Mouse (Mus musculus) forebrain, embryonic 15.5 days (tissue): ENCODE data around the gene Iyd. TPM values are rescaled to one million over a fixed set of nuclear protein-coding genes. Genes with fewer than 3 reads are reported as not detected.

Source experiments
- ATAC-seq: fragments of 200-750 bp; cut with Nextera tagmentation; replicated peaks from 2 replicates; pipeline ENCODE4 v1.8.0; 2017; ENCODE audit warnings: mild to moderate bottlenecking, moderate TSS enrichment, moderate library complexity
- H3K27ac ChIP-seq: fragments of 300-500 bp; sonication (generic); replicated peaks from 2 replicates; pipeline ENCODE4 v1.5.1; 2015; ENCODE audit warnings: mild to moderate bottlenecking, inconsistent platforms
- H3K27me3 ChIP-seq: fragments of 300-500 bp; sonication (generic); 2 replicates; pipeline ENCODE4 v1.6.1; 2015; ENCODE audit warnings: inconsistent platforms
- H3K36me3 ChIP-seq: fragments of 300-500 bp; sonication (generic); 2 replicates; pipeline ENCODE4 v1.6.1; 2015; ENCODE audit warnings: mild to moderate bottlenecking, inconsistent platforms
- H3K4me1 ChIP-seq: fragments of 300-500 bp; sonication (generic); 2 replicates; pipeline ENCODE4 v1.6.1; 2015; ENCODE audit warnings: inconsistent platforms
- H3K4me2 ChIP-seq: fragments of 300-500 bp; sonication (generic); replicated peaks from 2 replicates; pipeline ENCODE4 v1.6.1; 2015; ENCODE audit warnings: mild to moderate bottlenecking, inconsistent platforms
- H3K4me3 ChIP-seq: fragments of 300-500 bp; sonication (generic); 2 replicates; pipeline ENCODE4 v1.5.1; 2015; ENCODE audit warnings: mild to moderate bottlenecking, inconsistent platforms
- H3K9ac ChIP-seq: fragments of 300-500 bp; sonication (generic); replicated peaks from 2 replicates; pipeline ENCODE4 v1.6.1; 2015; ENCODE audit warnings: mild to moderate bottlenecking, inconsistent platforms
- H3K9me3 ChIP-seq: fragments of 300-500 bp; sonication (generic); 2 replicates; pipeline ENCODE4 v1.6.1; 2016; ENCODE audit warnings: inconsistent platforms
- WGBS: fragments of 180-500 bp; shearing (Covaris S2); methylation state at CpG from one replicate; pipeline ENCODE4 v1.1.7; 2015; ENCODE audit warnings: mixed read lengths; 5-methylcytosine and 5-hydroxymethylcytosine counted together
- polyA plus RNA-seq: library from polyadenylated mRNA; unstranded; fragments of >200 nt; fragmentation: Nextera tagmentation; extraction: Ambion mirVana; gene quantifications from 2 replicates; pipeline ENCODE4 v1.2.1, GENCODE M21; 2015

Iyd gene
- polyA plus RNA-seq, 1 experiment from 2014 or later, result 0.46 TPM

DNA sequence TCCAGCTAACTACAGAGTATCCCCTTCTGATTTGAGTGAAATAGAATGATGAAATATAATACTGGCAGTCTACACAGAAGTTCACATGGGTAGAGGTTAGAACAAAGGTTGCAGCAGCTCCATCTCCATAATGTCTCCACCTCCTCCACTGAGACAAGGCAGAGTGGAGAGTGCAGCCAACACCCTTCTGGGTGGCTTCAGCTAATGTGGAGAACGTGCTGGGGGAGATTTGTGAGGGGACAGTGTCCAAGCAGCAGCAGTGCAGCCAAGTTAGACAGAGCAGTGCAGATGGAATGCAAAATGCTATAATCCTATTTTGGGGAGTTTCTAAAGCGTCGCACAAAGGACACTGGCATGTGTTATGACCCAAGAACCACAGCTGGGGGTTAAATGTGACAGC, 16.5 kb downstream of the Iyd start:
- no peak for ATAC-seq
- no peaks in the 10 kb centered on the region for H3K27me3 ChIP-seq
- H3K4me2 ChIP-seq, result no peak overlapping the region
- H3K36me3 ChIP-seq, result no peaks in the 10 kb centered on the region
- no peaks in the 10 kb centered on the region for H3K4me1 ChIP-seq
- H3K4me3 ChIP-seq, result no peak overlapping the region
- no peak overlapping the region for H3K9ac ChIP-seq
- WGBS, result 73% methylated on average over 3 of the region's 3 CpGs
- no peak overlapping the region for H3K27ac ChIP-seq
- no peaks in the 10 kb centered on the region for H3K9me3 ChIP-seq

DNA sequence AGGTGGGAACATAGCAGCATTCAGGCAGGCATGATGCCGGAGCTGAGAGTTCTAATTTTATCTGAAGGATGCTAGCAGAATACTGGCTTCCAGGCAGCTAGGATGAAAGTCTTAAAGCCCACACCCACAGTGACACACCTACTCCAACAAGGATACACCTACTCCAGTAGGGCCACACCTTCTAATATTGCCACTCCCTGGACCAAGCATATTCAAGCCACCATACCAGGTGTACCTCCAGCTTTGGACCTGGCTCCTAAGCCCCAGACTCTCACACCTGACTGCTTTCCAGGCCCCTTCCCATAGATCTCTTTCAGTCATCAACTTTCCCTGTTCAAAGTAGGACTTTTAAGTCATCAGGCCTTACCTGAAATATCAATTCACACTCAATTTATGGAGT, 19.1 kb downstream of the Iyd start:
- no peaks in the 10 kb centered on the region for H3K27me3 ChIP-seq
- no peaks in the 10 kb centered on the region for H3K36me3 ChIP-seq
- no peak overlapping the region for H3K9ac ChIP-seq
- no peak overlapping the region for H3K4me2 ChIP-seq
- 100% methylated on average over 1 of the region's 1 CpGs for WGBS
- H3K27ac ChIP-seq, result no peak overlapping the region
- H3K9me3 ChIP-seq, result no peaks in the 10 kb centered on the region
- H3K4me3 ChIP-seq, result no peak overlapping the region
- ATAC-seq, result no peak
- no peaks in the 10 kb centered on the region for H3K4me1 ChIP-seq

DNA sequence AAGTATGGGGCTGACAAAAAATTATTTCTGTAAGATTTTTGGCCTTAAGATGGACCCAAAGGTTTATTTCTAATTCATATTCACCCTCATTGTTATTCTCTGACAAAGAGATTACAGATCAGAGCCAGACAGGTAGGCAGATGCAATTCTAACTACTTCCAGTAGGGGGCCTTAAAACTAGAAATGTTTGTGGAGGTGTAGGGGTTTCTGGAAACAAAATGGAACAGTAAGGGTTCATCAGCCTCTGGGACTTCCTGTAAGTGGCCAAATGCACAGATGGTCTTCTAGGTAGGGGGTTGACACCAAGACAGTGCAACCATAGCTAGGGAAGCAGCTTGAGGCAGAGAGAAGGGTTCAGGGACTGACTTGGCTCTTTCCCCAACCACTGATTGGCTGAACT, 22.1 kb downstream of the Iyd start:
- H3K36me3 ChIP-seq, result no peaks in the 10 kb centered on the region
- H3K27ac ChIP-seq, result no peak overlapping the region
- ATAC-seq, result no peak
- no peaks in the 10 kb centered on the region for H3K9me3 ChIP-seq
- no peak overlapping the region for H3K4me2 ChIP-seq
- H3K4me3 ChIP-seq, result no peak overlapping the region
- H3K4me1 ChIP-seq, result no peaks in the 10 kb centered on the region
- H3K9ac ChIP-seq, result no peak overlapping the region
- no peaks in the 10 kb centered on the region for H3K27me3 ChIP-seq

DNA sequence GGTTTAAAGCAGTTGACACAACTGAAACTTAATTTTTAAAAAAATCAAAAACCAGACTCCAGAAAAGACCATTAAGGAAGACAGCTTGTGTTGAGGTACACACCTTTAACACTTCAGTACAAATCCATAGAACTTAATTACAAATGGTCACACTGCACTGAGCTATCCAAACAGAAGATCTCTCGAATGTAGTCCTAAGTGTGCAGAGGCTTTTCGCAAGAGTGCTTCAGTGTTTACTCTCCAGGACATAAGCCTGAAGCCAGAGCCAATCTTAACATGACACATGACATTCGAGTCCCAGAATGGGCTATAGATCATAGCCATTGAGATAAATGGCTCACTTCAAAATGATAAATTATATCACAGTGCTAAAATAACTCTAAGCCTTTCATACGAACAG, 25.1 kb downstream of the Iyd start:
- 79% methylated on average over 4 of the region's 4 CpGs for WGBS
- no peak overlapping the region for H3K4me3 ChIP-seq

DNA sequence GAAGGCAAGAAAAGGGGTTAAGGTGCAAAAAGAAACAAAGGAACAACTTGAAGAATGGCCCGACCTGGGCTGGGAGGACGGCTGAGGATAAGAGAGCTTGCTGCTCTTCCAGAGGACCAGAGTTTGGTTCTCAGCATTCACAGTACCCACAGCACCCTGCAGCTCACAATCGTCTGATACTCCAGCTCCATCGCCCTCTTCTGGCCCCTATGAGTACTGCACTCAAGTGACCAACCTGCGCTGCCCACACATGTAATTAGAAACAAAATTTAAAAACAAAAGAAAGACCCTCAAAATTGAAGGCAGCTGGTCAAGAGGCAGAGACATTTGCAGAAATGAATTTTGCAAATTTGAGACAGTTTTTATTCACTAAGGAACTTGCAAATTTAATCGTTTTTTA, 27.8 kb downstream of the Iyd start:
- Histone ChIP-seq H3K27ac (no peak overlapping the region), H3K27me3 (no peaks in the 10 kb centered on the region), H3K4me2 (no peak overlapping the region), H3K9ac (no peak overlapping the region), H3K36me3 (no peaks in the 10 kb centered on the region), H3K9me3 (no peaks in the 10 kb centered on the region), H3K4me3 (no peak overlapping the region), H3K4me1 (no peaks in the 10 kb centered on the region)
- ATAC-seq, result no peak
- WGBS, result 72% methylated on average over 6 of the region's 6 CpGs

More for the DNA sequence above, 25.1 kb downstream of the Iyd start:
- no peak for ATAC-seq
- H3K9ac ChIP-seq, result no peak overlapping the region
- H3K4me1 ChIP-seq, result no peaks in the 10 kb centered on the region
- no peaks in the 10 kb centered on the region for H3K27me3 ChIP-seq
- H3K4me2 ChIP-seq, result no peak overlapping the region
- no peak overlapping the region for H3K27ac ChIP-seq
- H3K36me3 ChIP-seq, result no peaks in the 10 kb centered on the region
- no peaks in the 10 kb centered on the region for H3K9me3 ChIP-seq

DNA sequence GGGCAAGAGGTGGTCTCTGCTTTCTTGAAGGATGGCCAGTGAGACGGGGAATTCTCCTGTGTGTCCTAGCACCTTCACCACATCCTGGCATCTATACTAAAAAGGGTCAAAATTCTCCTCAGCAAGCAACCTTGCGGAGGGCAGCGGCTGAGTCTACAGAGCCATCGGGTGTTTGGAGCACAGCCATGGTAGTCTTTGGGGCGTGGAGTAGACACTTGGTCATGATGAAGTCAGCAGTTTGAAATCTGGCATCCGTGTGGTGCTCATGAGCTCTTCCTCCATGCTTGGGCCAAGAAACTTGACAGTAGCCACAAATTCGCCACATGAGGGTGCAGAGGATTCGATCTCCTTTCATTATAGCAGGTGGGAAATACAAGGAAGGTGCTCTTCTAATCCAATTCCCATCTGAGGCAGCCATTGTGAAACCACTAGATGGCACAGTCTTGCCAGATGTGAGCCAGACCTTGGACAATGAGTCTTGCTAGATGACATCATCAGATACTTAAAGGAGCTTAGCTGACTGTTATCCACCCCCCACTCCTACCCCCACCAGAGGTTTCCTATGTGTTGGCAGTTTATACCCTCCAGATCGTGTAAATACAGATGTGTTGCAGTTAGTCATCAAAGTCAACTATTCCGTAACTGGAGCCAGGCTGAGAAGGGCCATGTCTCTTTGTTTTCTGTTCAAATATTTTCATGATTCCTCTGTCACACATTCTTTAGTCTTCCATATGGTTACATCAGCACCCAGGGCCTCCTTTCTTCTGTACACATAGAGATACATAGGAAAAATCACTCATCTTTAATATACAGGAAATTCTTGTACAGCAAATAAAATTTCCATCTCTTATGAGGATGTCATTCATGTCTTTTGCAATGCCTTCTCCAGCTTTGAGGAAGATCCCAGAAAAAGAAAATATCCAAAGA, 32.9 kb downstream of the Iyd start:
- Histone ChIP-seq H3K27me3 (no peaks in the 10 kb centered on the region), H3K4me3 (no peak overlapping the region), H3K27ac (no peak overlapping the region), H3K9me3 (no peaks in the 10 kb centered on the region), H3K36me3 (no peaks in the 10 kb centered on the region), H3K9ac (no peak overlapping the region), H3K4me1 (no peaks in the 10 kb centered on the region), H3K4me2 (no peak overlapping the region)
- 69% methylated on average over 10 of the region's 10 CpGs for WGBS
- ATAC-seq, result no peak

DNA sequence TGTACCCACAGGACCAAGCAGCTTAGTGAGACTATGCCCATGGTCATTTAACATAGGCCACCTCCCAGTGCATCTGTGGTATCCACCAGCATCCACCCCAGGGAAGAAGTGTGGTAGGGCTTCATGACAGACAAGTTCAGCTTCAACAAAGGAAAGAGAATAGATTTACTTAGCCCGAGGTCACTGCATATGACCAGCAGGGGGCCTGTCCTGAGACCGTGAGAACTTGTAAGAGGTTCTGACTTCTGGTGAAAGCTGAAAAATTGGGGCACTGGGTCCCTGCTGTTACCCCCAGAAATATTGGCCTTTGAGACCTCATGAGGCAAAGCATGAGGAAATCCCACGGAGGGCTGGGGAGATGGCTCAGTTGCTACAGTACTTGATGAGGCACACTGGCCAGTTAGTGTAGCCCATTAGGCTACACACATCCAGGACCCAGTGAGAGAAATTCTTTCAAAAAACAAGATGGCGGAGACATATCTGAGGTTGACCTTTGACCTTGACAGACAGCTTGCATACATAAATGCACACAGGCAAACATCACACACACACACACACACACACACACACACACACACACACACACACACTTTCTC, 34.0 kb downstream of the Iyd start:
- no peaks in the 10 kb centered on the region for H3K27me3 ChIP-seq
- H3K27ac ChIP-seq, result no peak overlapping the region
- H3K36me3 ChIP-seq, result no peaks in the 10 kb centered on the region
- no peak overlapping the region for H3K4me3 ChIP-seq
- no peaks in the 10 kb centered on the region for H3K4me1 ChIP-seq
- ATAC-seq, result no peak
- WGBS, result 79% methylated on average over 4 of the region's 4 CpGs
- no peaks in the 10 kb centered on the region for H3K9me3 ChIP-seq
- no peak overlapping the region for H3K9ac ChIP-seq
- H3K4me2 ChIP-seq, result no peak overlapping the region

DNA sequence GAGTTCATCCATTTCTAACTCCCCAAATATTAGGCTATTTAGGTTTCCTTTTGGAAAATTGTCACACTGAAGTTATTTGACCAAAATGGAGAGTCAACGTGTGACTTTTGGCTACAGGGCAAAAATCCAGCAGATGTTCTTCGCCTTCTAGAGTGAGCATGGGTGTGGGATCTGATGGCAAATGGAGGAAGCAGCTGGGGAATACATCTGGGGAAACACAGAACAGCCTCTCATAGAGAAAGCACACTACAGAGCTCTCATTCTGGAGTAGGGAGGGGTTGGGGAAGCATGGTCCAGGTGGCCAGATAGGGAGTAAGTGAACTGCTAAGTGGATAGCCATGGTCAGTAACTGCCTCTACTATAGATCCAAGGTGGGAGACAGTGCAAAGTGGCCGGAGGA, 50.6 kb downstream of the Iyd start:
- Histone ChIP-seq H3K4me2 (no peak overlapping the region), H3K4me3 (no peak overlapping the region), H3K4me1 (no peaks in the 10 kb centered on the region), H3K27ac (no peak overlapping the region), H3K9ac (no peak overlapping the region), H3K9me3 (no peaks in the 10 kb centered on the region), H3K36me3 (no peaks in the 10 kb centered on the region), H3K27me3 (no peaks in the 10 kb centered on the region)
- WGBS, result 87% methylated on average over 3 of the region's 3 CpGs
- no peak for ATAC-seq

DNA sequence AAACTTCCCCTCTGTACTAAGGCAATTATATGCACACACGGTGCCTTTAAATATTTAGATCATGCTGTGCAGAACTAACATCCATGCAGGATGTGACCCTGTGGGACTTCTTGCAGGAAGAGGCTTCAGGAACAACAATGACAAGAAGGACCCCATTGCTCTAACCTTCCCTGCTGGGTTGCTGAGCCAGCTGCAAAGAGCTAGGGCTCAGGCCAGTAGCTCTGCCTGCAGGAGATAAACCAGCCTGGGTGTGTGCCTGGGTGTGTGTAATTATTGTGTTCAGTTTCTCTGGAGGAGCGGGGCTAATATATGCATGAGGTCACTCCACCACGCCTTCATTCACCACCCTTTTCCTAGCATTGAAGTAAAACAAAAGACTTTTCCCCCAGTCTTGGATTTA, 51.8 kb downstream of the Iyd start:
- Histone ChIP-seq H3K36me3 (no peaks in the 10 kb centered on the region), H3K27me3 (no peaks in the 10 kb centered on the region), H3K9me3 (no peaks in the 10 kb centered on the region), H3K4me3 (no peak overlapping the region), H3K4me2 (no peak overlapping the region), H3K4me1 (no peaks in the 10 kb centered on the region), H3K27ac (no peak overlapping the region), H3K9ac (no peak overlapping the region)
- 0 out of 2 replicates have a peak, but pooled peaks have one; percentile 29 for ATAC-seq
- 12% methylated on average over 3 of the region's 3 CpGs for WGBS

DNA sequence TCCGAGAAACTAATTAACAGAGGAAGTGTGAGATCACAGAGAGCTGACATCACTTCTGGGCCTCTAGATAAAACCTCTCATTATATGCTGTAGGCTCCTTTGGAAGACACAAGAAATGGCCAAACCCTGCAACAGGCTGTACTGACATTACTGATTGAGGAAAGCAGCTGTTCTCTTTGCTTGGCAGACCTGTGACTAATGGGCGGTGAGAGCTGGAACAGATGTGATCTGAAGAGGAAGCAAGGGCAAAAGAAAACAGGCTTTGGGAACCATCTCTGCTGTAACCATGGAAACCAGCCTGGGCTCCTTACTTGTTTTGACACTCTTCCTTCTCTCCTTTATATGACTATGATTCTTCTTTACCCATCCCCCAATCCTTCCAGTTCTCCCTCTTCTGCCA, 56.7 kb downstream of the Iyd start:
- H3K27ac ChIP-seq, result no peak overlapping the region
- H3K4me3 ChIP-seq, result no peak overlapping the region
- H3K9ac ChIP-seq, result no peak overlapping the region
- H3K4me1 ChIP-seq, result no peaks in the 10 kb centered on the region
- no peaks in the 10 kb centered on the region for H3K36me3 ChIP-seq
- no peaks in the 10 kb centered on the region for H3K9me3 ChIP-seq
- ATAC-seq, result no peak
- no peaks in the 10 kb centered on the region for H3K27me3 ChIP-seq
- WGBS, result 80% methylated on average over 2 of the region's 2 CpGs
- H3K4me2 ChIP-seq, result no peak overlapping the region

DNA sequence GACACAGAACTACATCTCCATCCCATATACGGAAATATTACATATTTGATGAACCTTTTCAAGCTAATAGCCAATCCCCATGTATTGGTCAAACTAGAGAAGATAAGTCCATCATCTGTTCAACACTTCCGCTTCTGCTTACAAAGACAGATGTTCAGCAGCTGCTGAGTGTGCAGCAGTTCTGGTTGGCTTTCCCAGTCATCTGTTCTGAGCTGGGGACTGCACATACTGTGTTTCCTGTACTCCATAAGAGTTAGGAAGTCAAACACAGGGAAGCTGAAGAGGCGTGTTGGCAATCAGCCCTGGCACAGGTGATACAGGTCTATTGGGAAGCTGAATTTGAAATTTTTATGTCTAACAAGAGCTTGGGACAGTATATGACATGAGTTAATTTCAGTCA, 57.7 kb downstream of the Iyd start:
- no peaks in the 10 kb centered on the region for H3K4me1 ChIP-seq
- no peaks in the 10 kb centered on the region for H3K27me3 ChIP-seq
- ATAC-seq, result no peak
- H3K36me3 ChIP-seq, result no peaks in the 10 kb centered on the region
- no peak overlapping the region for H3K9ac ChIP-seq
- no peak overlapping the region for H3K27ac ChIP-seq
- H3K4me2 ChIP-seq, result no peak overlapping the region
- no peaks in the 10 kb centered on the region for H3K9me3 ChIP-seq
- WGBS, result 89% methylated on average over 3 of the region's 3 CpGs
- H3K4me3 ChIP-seq, result no peak overlapping the region
